ENCODE assay signal across 19 mouse cellular contexts in genomic region chr7:84421291-84421665, GRCm38 (mm10). TPM values are rescaled to one million over a fixed set of nuclear protein-coding genes. Genes with fewer than 3 reads are reported as not detected.
"Had no signal": no experiment of that assay in that cellular context is flagged by ENCODE, and none has a peak within 500 bp of the region (broad histone marks: within the 10 kb centered on the region; RNA-seq: fewer than 3 reads in every experiment).

No protein-coding gene starts in this region.

- H3K9ac ChIP-seq: kidney, embryonic 15.5 days; limb, embryonic 12.5 days; liver, embryonic 15.5 days; neural tube, embryonic 15.5 days had no signal

- H3K9me3 ChIP-seq: kidney, embryonic 15.5 days; limb, embryonic 12.5 days; liver, embryonic 15.5 days; neural tube, embryonic 15.5 days had no signal

- H3K36me3 ChIP-seq: kidney, embryonic 15.5 days; limb, embryonic 12.5 days; liver, embryonic 15.5 days; midbrain, embryonic 10.5 days; neural tube, embryonic 15.5 days had no signal

- H3K27me3 ChIP-seq: kidney, embryonic 15.5 days; limb, embryonic 12.5 days; liver, embryonic 15.5 days had no signal

- H3K27ac ChIP-seq: kidney, embryonic 15.5 days; left cerebral cortex, adult 2 months; limb, embryonic 12.5 days; liver, embryonic 15.5 days; midbrain, embryonic 10.5 days; neural tube, embryonic 15.5 days had no signal

- H3K4me2 ChIP-seq: kidney, embryonic 15.5 days; limb, embryonic 12.5 days; liver, embryonic 11.5 days; liver, embryonic 15.5 days; neural tube, embryonic 15.5 days had no signal

- H3K4me1 ChIP-seq: kidney, embryonic 15.5 days; liver, embryonic 15.5 days; midbrain, embryonic 10.5 days had no signal

- H3K4me3 ChIP-seq: kidney, embryonic 15.5 days; left cerebral cortex, adult 2 months; limb, embryonic 12.5 days; liver, embryonic 15.5 days; midbrain, embryonic 10.5 days; myocyte; neural tube, embryonic 15.5 days had no signal

- DNase-seq: kidney, adult 11 months; kidney, postnatal 25 days; lung, adult 2 months; lung, postnatal 36 days; midbrain, embryonic 14.5 days; right cerebral cortex, adult 18-20 months; right cerebral cortex, postnatal 25 days; thymus, adult 2 months; thymus, postnatal 25 days had no signal

- ATAC-seq: lung, postnatal 0 days had no signal

RNA-seq across cellular contexts. Expression of gene Arnt2, which starts 11.3 kb away (rescaled TPM):
- total RNA-seq: megakaryocyte progenitor cell, adult 5-6 weeks had no signal
